Mouse (Mus musculus) heart, embryonic 12.5 days (tissue): ENCODE measurements around the gene Kif26b. TPM values are rescaled to one million over a fixed set of nuclear protein-coding genes. Genes with fewer than 3 reads are reported as not detected.

Experiments used
- ATAC-seq: fragments of 200-750 bp; cut with Nextera tagmentation; 2 replicates; pipeline ENCODE4 v1.8.0; 2017; ENCODE audit warnings: moderate TSS enrichment, moderate library complexity; ENCODE audit not compliant: insufficient number of reproducible peaks, low FRiP score
- H3K27ac ChIP-seq: fragments of 300-500 bp; sonication (generic); 2 replicates; pipeline ENCODE4 v1.5.1; 2016; ENCODE audit warnings: mild to moderate bottlenecking, moderate library complexity; ENCODE audit not compliant: poor library complexity, severe bottlenecking
- H3K27me3 ChIP-seq: fragments of 300-500 bp; sonication (generic); replicated peaks from 2 replicates; pipeline ENCODE4 v1.6.1; 2016; ENCODE audit warnings: mild to moderate bottlenecking, moderate library complexity
- H3K36me3 ChIP-seq: fragments of 300-500 bp; sonication (generic); 2 replicates; pipeline ENCODE4 v1.6.1; 2016; ENCODE audit warnings: mild to moderate bottlenecking, moderate library complexity
- H3K4me1 ChIP-seq: fragments of 300-500 bp; sonication (generic); replicated peaks from 2 replicates; pipeline ENCODE4 v1.6.1; 2016; ENCODE audit warnings: mild to moderate bottlenecking
- H3K4me2 ChIP-seq: fragments of 300-500 bp; sonication (generic); 2 replicates; pipeline ENCODE4 v1.6.1; 2016; ENCODE audit warnings: mild to moderate bottlenecking, moderate library complexity
- H3K4me3 ChIP-seq: fragments of 300-500 bp; sonication (generic); 2 replicates; pipeline ENCODE4 v1.5.1; 2016; ENCODE audit warnings: mild to moderate bottlenecking
- H3K9ac ChIP-seq: fragments of 300-500 bp; sonication (generic); 2 replicates; pipeline ENCODE4 v1.6.1; 2016; ENCODE audit warnings: mild to moderate bottlenecking, moderate library complexity
- H3K9me3 ChIP-seq: fragments of 300-500 bp; sonication (generic); replicated peaks from 2 replicates; pipeline ENCODE4 v1.6.1; 2016; ENCODE audit warnings: mild to moderate bottlenecking, moderate library complexity
- WGBS: fragments of 180-500 bp; shearing (Covaris S2); methylation state at CpG from one replicate; pipeline ENCODE4 v1.1.7; 2016; 5-methylcytosine and 5-hydroxymethylcytosine counted together
- polyA plus RNA-seq: library from polyadenylated mRNA; unstranded; fragments of >200 nt; fragmentation: Nextera tagmentation; extraction: Ambion mirVana; gene quantifications from 2 replicates; pipeline ENCODE4 v1.2.1, GENCODE M21; 2016

Kif26b gene
- polyA plus RNA-seq, 1 experiment from 2014 or later, result 25.1 TPM

GRCm38 (mm10) chr1:178924492-178925183 lies 395.7 kb downstream of the Kif26b start:
- H3K4me3 ChIP-seq, result no peak overlapping the region
- H3K4me2 ChIP-seq, result no peak overlapping the region
- WGBS, result 71% methylated on average over 8 of the region's 8 CpGs
- no peak overlapping the region for H3K9ac ChIP-seq
- H3K9me3 ChIP-seq, result no peaks in the 10 kb centered on the region
- no peaks in the 10 kb centered on the region for H3K27me3 ChIP-seq
- no peak overlapping the region for H3K27ac ChIP-seq
- H3K36me3 ChIP-seq, result peaks cover 46% of the 10 kb centered on the region
- H3K4me1 ChIP-seq, result 0 out of 2 replicates have a peak, but pooled peaks cover 5% of the 10 kb centered on the region
- ATAC-seq, result no peak

GRCm38 (mm10) chr1:178929531-178929930 lies 400.6 kb downstream of the Kif26b start:
- Histone ChIP-seq H3K9me3 (no peaks in the 10 kb centered on the region), H3K27me3 (no peaks in the 10 kb centered on the region), H3K27ac (no peak overlapping the region), H3K4me1 (0 out of 2 replicates have a peak, but pooled peaks cover 2% of the 10 kb centered on the region), H3K4me2 (no peak overlapping the region), H3K4me3 (no peak overlapping the region), H3K9ac (no peak overlapping the region), H3K36me3 (peaks cover 76% of the 10 kb centered on the region)
- ATAC-seq, result no peak
- 47% methylated on average over 4 of the region's 4 CpGs for WGBS

- H3K4me3 ChIP-seq, result no peak overlapping the region
- H3K9me3 ChIP-seq, result no peaks in the 10 kb centered on the region
- no peak overlapping the region for H3K27ac ChIP-seq
- no peak overlapping the region for H3K4me2 ChIP-seq
- no peak overlapping the region for H3K9ac ChIP-seq
- no peaks in the 10 kb centered on the region for H3K27me3 ChIP-seq
- H3K36me3 ChIP-seq, result peaks cover 66% of the 10 kb centered on the region
- 85% methylated on average over 6 of the region's 6 CpGs for WGBS
- no peak for ATAC-seq
- H3K4me1 ChIP-seq, result peaks cover 14% of the 10 kb centered on the region; the same call in 1 of the 2 replicates
Observed at GRCm38 (mm10) chr1:178933953-178934637, 405.2 kb downstream of the Kif26b start.

GRCm38 (mm10) chr1:178936457-178936856 lies 407.5 kb downstream of the Kif26b start:
- Histone ChIP-seq H3K4me3 (no peak overlapping the region), H3K4me1 (peaks cover 21% of the 10 kb centered on the region), H3K9ac (no peak overlapping the region), H3K4me2 (no peak overlapping the region), H3K27ac (no peak overlapping the region; the same call in 1 of the 2 replicates), H3K36me3 (peaks cover 44% of the 10 kb centered on the region), H3K9me3 (no peaks in the 10 kb centered on the region), H3K27me3 (no peaks in the 10 kb centered on the region)
- WGBS, result 51% methylated on average over 4 of the region's 4 CpGs
- no peak for ATAC-seq

GRCm38 (mm10) chr1:178936976-178937375 lies 408.1 kb downstream of the Kif26b start:
- Histone ChIP-seq H3K27ac (no peak overlapping the region), H3K9me3 (no peaks in the 10 kb centered on the region), H3K9ac (no peak overlapping the region), H3K4me3 (no peak overlapping the region), H3K36me3 (peaks cover 39% of the 10 kb centered on the region), H3K4me2 (no peak overlapping the region), H3K4me1 (peaks cover 25% of the 10 kb centered on the region), H3K27me3 (no peaks in the 10 kb centered on the region)
- 76% methylated on average over 2 of the region's 2 CpGs for WGBS
- ATAC-seq, result no peak

- Histone ChIP-seq H3K4me1 (peaks cover 31% of the 10 kb centered on the region), H3K27ac (no peak overlapping the region), H3K4me2 (no peak overlapping the region), H3K36me3 (peaks cover 14% of the 10 kb centered on the region), H3K9ac (no peak overlapping the region), H3K9me3 (no peaks in the 10 kb centered on the region), H3K4me3 (no peak overlapping the region), H3K27me3 (no peaks in the 10 kb centered on the region)
- no peak for ATAC-seq
- 56% methylated on average over 4 of the region's 4 CpGs for WGBS
Observed at GRCm38 (mm10) chr1:178940353-178940752, 411.4 kb downstream of the Kif26b start.

GRCm38 (mm10) chr1:178942251-178942963 lies 413.5 kb downstream of the Kif26b start:
- 42% methylated on average over 7 of the region's 7 CpGs for WGBS
- Histone ChIP-seq H3K9ac (no peak overlapping the region), H3K9me3 (no peaks in the 10 kb centered on the region), H3K27ac (no peak overlapping the region; the same call in 1 of the 2 replicates), H3K4me1 (peaks cover 21% of the 10 kb centered on the region), H3K4me2 (no peak overlapping the region), H3K36me3 (peaks cover 6% of the 10 kb centered on the region; the same call in 1 of the 2 replicates), H3K27me3 (no peaks in the 10 kb centered on the region), H3K4me3 (no peak overlapping the region)
- peak; percentile 57; the same call in 1 of the 2 replicates for ATAC-seq

- Histone ChIP-seq H3K9me3 (peaks cover 4% of the 10 kb centered on the region; the same call in 1 of the 2 replicates), H3K27me3 (no peaks in the 10 kb centered on the region), H3K4me2 (no peak overlapping the region), H3K4me1 (no peaks in the 10 kb centered on the region), H3K36me3 (no peaks in the 10 kb centered on the region), H3K4me3 (no peak overlapping the region), H3K27ac (no peak overlapping the region), H3K9ac (no peak overlapping the region)
- no peak for ATAC-seq
- WGBS, result 86% methylated on average over 12 of the region's 12 CpGs
Observed at GRCm38 (mm10) chr1:178952910-178953309, 424.0 kb downstream of the Kif26b start.

GRCm38 (mm10) chr1:178958641-178959040 lies 429.7 kb downstream of the Kif26b start:
- H3K9me3 ChIP-seq, result no peaks in the 10 kb centered on the region
- H3K27ac ChIP-seq, result no peak overlapping the region
- no peaks in the 10 kb centered on the region for H3K36me3 ChIP-seq
- 0 out of 2 replicates have a peak, but pooled peaks cover 6% of the 10 kb centered on the region for H3K4me1 ChIP-seq
- no peak overlapping the region for H3K4me2 ChIP-seq
- 79% methylated on average over 4 of the region's 4 CpGs for WGBS
- H3K4me3 ChIP-seq, result no peak overlapping the region
- no peak for ATAC-seq
- H3K27me3 ChIP-seq, result no peaks in the 10 kb centered on the region
- no peak overlapping the region for H3K9ac ChIP-seq

- no peak overlapping the region for H3K4me2 ChIP-seq
- H3K9me3 ChIP-seq, result no peaks in the 10 kb centered on the region
- 0 out of 2 replicates have a peak, but pooled peaks have one; percentile 18 for ATAC-seq
- 0 out of 2 replicates have a peak, but pooled peaks cover 6% of the 10 kb centered on the region for H3K4me1 ChIP-seq
- 50% methylated on average over 7 of the region's 7 CpGs for WGBS
- no peak overlapping the region for H3K4me3 ChIP-seq
- no peak overlapping the region for H3K9ac ChIP-seq
- H3K27ac ChIP-seq, result no peak overlapping the region
- no peaks in the 10 kb centered on the region for H3K36me3 ChIP-seq
- no peaks in the 10 kb centered on the region for H3K27me3 ChIP-seq
Observed at GRCm38 (mm10) chr1:178960015-178960559, 431.2 kb downstream of the Kif26b start.

GRCm38 (mm10) chr1:178961661-178962060 lies 432.7 kb downstream of the Kif26b start:
- no peak overlapping the region for H3K4me2 ChIP-seq
- 0 out of 2 replicates have a peak, but pooled peaks cover 6% of the 10 kb centered on the region for H3K4me1 ChIP-seq
- H3K4me3 ChIP-seq, result no peak overlapping the region
- H3K27ac ChIP-seq, result no peak overlapping the region
- H3K9ac ChIP-seq, result no peak overlapping the region
- WGBS, result 86% methylated on average over 9 of the region's 9 CpGs
- no peaks in the 10 kb centered on the region for H3K36me3 ChIP-seq
- no peaks in the 10 kb centered on the region for H3K27me3 ChIP-seq
- H3K9me3 ChIP-seq, result no peaks in the 10 kb centered on the region
- no peak for ATAC-seq
